16 mouse cellular contexts compared by ENCODE assay signal in genomic region chr3:83210210-83210609, GRCm38 (mm10).
A peak's percentile ranks its signal among the peaks of the same experiment; 100 is the strongest.
DNase-seq lines count a peak whose midpoint lies in the region; ATAC-seq and TF ChIP-seq lines count a peak whose summit lies in the region.
"Had no signal": no experiment of that assay in that cellular context is flagged by ENCODE, and none has a peak within 500 bp of the region (broad histone marks: within the 10 kb centered on the region; RNA-seq: fewer than 3 reads in every experiment).

No protein-coding gene starts in this region.

- 0 out of 2 replicates have a peak, but pooled peaks cover 7% of the 10 kb centered on the region for H3K4me1 ChIP-seq in kidney, postnatal 0 days (replicated peaks; ENCODE audit: insufficient read depth, low read length)
- H3K4me1 ChIP-seq: liver, embryonic 12.5 days had no signal

- H3K4me3 ChIP-seq in kidney, postnatal 0 days (replicated peaks; ENCODE audit: low read depth, low read length), result no peak overlapping the region
- H3K4me3 ChIP-seq: forebrain, embryonic 10.5 days; liver, embryonic 12.5 days had no signal

- no peaks in the 10 kb centered on the region for H3K36me3 ChIP-seq in kidney, postnatal 0 days (ENCODE audit: insufficient read depth, low read length)
- H3K36me3 ChIP-seq: forebrain, embryonic 10.5 days; G1E; liver, embryonic 12.5 days had no signal

- peak; percentile 39 for DNase-seq in gastrocnemius, adult 18-20 months (ENCODE audit: low spot score)
- DNase-seq in gastrocnemius, postnatal 14 days, result no peak
- DNase-seq in kidney, postnatal 0 days (ENCODE audit: low spot score), result peak; percentile 8
- no peak for DNase-seq in kidney, postnatal 14 days
- DNase-seq in heart, postnatal 10 days, result peak; percentile 58 to 64
- DNase-seq in cerebellum, adult 11 months, result no peak
- DNase-seq in urinary bladder, postnatal 36 days (ENCODE audit: low spot score in 2 of 2), result no peak
- DNase-seq: forebrain, postnatal 0 days; lung, postnatal 4 days; right cerebral cortex, postnatal 4 days had no signal

- H3K9me3 ChIP-seq in kidney, postnatal 0 days (replicated peaks; ENCODE audit: low read length), result no peaks in the 10 kb centered on the region
- H3K9me3 ChIP-seq: forebrain, embryonic 10.5 days; G1E; liver, embryonic 12.5 days had no signal

- no peak for TF ChIP-seq CTCF in kidney, postnatal 0 days (IDR thresholded peaks at IDR 0.05; ENCODE audit: low read depth)

- H3K9ac ChIP-seq in kidney, postnatal 0 days (ENCODE audit: low read depth, low read length), result no peak overlapping the region
- H3K9ac ChIP-seq: forebrain, postnatal 0 days; liver, embryonic 12.5 days; lung, embryonic 14.5 days had no signal

- no peaks in the 10 kb centered on the region for H3K27me3 ChIP-seq in kidney, postnatal 0 days (ENCODE audit: insufficient read depth, low read length)
- H3K27me3 ChIP-seq: liver, embryonic 12.5 days had no signal

- no peak overlapping the region for H3K27ac ChIP-seq in kidney, postnatal 0 days
- H3K27ac ChIP-seq: forebrain, embryonic 10.5 days; liver, embryonic 12.5 days; stomach, postnatal 0 days had no signal

- no peak overlapping the region for H3K4me2 ChIP-seq in kidney, postnatal 0 days (ENCODE audit: low read length)
- H3K4me2 ChIP-seq: liver, embryonic 12.5 days; lung, embryonic 14.5 days had no signal

- no peak for ATAC-seq in kidney, postnatal 0 days (replicated peaks; ENCODE audit: low FRiP score, low read depth)
- ATAC-seq: activated CD4-positive, CD25-positive, alpha-beta regulatory T cell, adult 4 months; forebrain, postnatal 0 days; liver, embryonic 12.5 days had no signal

- intact Hi-C loops in gastrocnemius, postnatal 14 days (cut with DNase I; ENCODE audit: low total_unique reads), result no loop called here
- intact Hi-C loops in heart, postnatal 10 days (cut with DNase I), result no loop called here

- 44% methylated on average over 4 of the region's 4 CpGs for WGBS in kidney, postnatal 0 days

Comparison
In these comparisons a context has a peak if more than half of its experiments do, and no peak if none do; other contexts are left out.
1. DNase-seq: peak in gastrocnemius, adult 18-20 months (single experiment), kidney, postnatal 0 days (single experiment) and heart, postnatal 10 days (2 of 2); none in gastrocnemius, postnatal 14 days (single experiment), kidney, postnatal 14 days (single experiment), cerebellum, adult 11 months (single experiment) and urinary bladder, postnatal 36 days (0 of 2).